Mouse (Mus musculus) forebrain, embryonic 14.5 days (tissue): ENCODE data around the gene Adam12. TPM values are rescaled to one million over a fixed set of nuclear protein-coding genes. Genes with fewer than 3 reads are reported as not detected.

Experiments
- ATAC-seq: fragments of 200-750 bp; cut with Nextera tagmentation; 2 replicates; pipeline ENCODE4 v1.8.0; 2017; ENCODE audit warnings: mild to moderate bottlenecking, moderate library complexity
- DNase-seq: peaks from one replicate; pipeline ENCODE4 v3.0.0-alpha.2; 2015; ENCODE audit warnings: low spot score
- H3K27ac ChIP-seq: fragments of 300-500 bp; sonication (generic); 2 replicates; pipeline ENCODE4 v1.5.1; 2014; ENCODE audit warnings: low read depth, mild to moderate bottlenecking, control low read depth, low read length, moderate library complexity
- H3K27me3 ChIP-seq: fragments of 300-500 bp; sonication (generic); replicated peaks from 2 replicates; pipeline ENCODE4 v1.6.1; 2014; ENCODE audit warnings: low read length, control low read depth, mixed read lengths; ENCODE audit not compliant: control insufficient read depth, insufficient read depth
- H3K36me3 ChIP-seq: fragments of 300-500 bp; sonication (generic); 2 replicates; pipeline ENCODE4 v1.6.1; 2014; ENCODE audit warnings: low read length, control low read depth; ENCODE audit not compliant: control insufficient read depth, insufficient read depth
- H3K4me1 ChIP-seq: fragments of 300-500 bp; sonication (generic); 2 replicates; pipeline ENCODE4 v1.6.1; 2014; ENCODE audit warnings: antibody characterized with exemption, low read length, control low read depth; ENCODE audit not compliant: control insufficient read depth, insufficient read depth
- H3K4me2 ChIP-seq: fragments of 300-500 bp; sonication (generic); 2 replicates; pipeline ENCODE4 v1.6.1; 2014; ENCODE audit warnings: mild to moderate bottlenecking, control low read depth, low read length
- H3K4me3 ChIP-seq: fragments of 300-500 bp; sonication (generic); 2 replicates; pipeline ENCODE4 v1.5.1; 2014; ENCODE audit warnings: low read depth, low read length, control low read depth
- H3K9ac ChIP-seq: fragments of 300-500 bp; sonication (generic); 2 replicates; pipeline ENCODE4 v1.6.1; 2014; ENCODE audit warnings: mild to moderate bottlenecking, low read length, control low read depth, moderate library complexity
- H3K9me3 ChIP-seq: fragments of 300-500 bp; sonication (generic); replicated peaks from 2 replicates; pipeline ENCODE4 v1.6.1; 2016; ENCODE audit warnings: low read length, control low read depth, mixed read lengths; ENCODE audit not compliant: control insufficient read depth
- WGBS: fragments of 180-500 bp; shearing (Covaris S2); extraction: QIAGEN DNeasy Blood & Tissue Kit; methylation state at CpG from one replicate; pipeline ENCODE4 v1.1.7; 2014; 5-methylcytosine and 5-hydroxymethylcytosine counted together
- polyA plus RNA-seq: library from polyadenylated mRNA; unstranded; fragments of >200 nt; fragmentation: Nextera tagmentation; extraction: Ambion mirVana; gene quantifications from 2 replicates; pipeline ENCODE4 v1.2.1, GENCODE M21; 2014

Gene Adam12
- polyA plus RNA-seq, 1 experiment from 2014 or later = 1.9 TPM

GRCm38 (mm10) chr7:133923994-133924393 lies 308.0 kb downstream of the Adam12 start:
- DNase-seq (no peak), ATAC-seq (no peak)
- Histone ChIP-seq H3K27ac (no peak overlapping the region), H3K4me2 (no peak overlapping the region), H3K9ac (no peak overlapping the region), H3K36me3 (no peaks in the 10 kb centered on the region), H3K4me3 (no peak overlapping the region), H3K27me3 (no peaks in the 10 kb centered on the region), H3K4me1 (no peaks in the 10 kb centered on the region), H3K9me3 (no peaks in the 10 kb centered on the region)
- 72% methylated on average over 6 of the region's 6 CpGs for WGBS

- ATAC-seq (no peak), DNase-seq (no peak)
- Histone ChIP-seq H3K9ac (no peak overlapping the region), H3K4me2 (no peak overlapping the region), H3K36me3 (no peaks in the 10 kb centered on the region), H3K27me3 (no peaks in the 10 kb centered on the region), H3K4me3 (no peak overlapping the region), H3K4me1 (no peaks in the 10 kb centered on the region), H3K9me3 (no peaks in the 10 kb centered on the region), H3K27ac (no peak overlapping the region)
- 94% methylated on average over 4 of the region's 4 CpGs for WGBS
These were observed 310.7 kb downstream of the Adam12 start for GRCm38 (mm10) chr7:133921291-133921690.

GRCm38 (mm10) chr7:133920724-133921123 lies 311.2 kb downstream of the Adam12 start:
- ATAC-seq (no peak), DNase-seq (no peak)
- WGBS = 86% methylated on average over 7 of the region's 7 CpGs
- H3K36me3 ChIP-seq = no peaks in the 10 kb centered on the region
- H3K27me3 ChIP-seq = no peaks in the 10 kb centered on the region
- no peak overlapping the region for H3K4me3 ChIP-seq
- H3K27ac ChIP-seq = no peak overlapping the region
- H3K9me3 ChIP-seq = no peaks in the 10 kb centered on the region
- no peak overlapping the region for H3K4me2 ChIP-seq
- H3K9ac ChIP-seq = no peak overlapping the region
- H3K4me1 ChIP-seq = no peaks in the 10 kb centered on the region

GRCm38 (mm10) chr7:133919918-133920317 lies 312.0 kb downstream of the Adam12 start:
- H3K9ac ChIP-seq = no peak overlapping the region
- ATAC-seq = no peak
- no peaks in the 10 kb centered on the region for H3K27me3 ChIP-seq

GRCm38 (mm10) chr7:133919306-133919705 lies 312.6 kb downstream of the Adam12 start:
- DNase-seq (no peak), ATAC-seq (no peak)
- no peak overlapping the region for H3K27ac ChIP-seq
- H3K4me2 ChIP-seq = no peak overlapping the region
- no peaks in the 10 kb centered on the region for H3K9me3 ChIP-seq
- H3K36me3 ChIP-seq = no peaks in the 10 kb centered on the region
- H3K27me3 ChIP-seq = no peaks in the 10 kb centered on the region
- no peaks in the 10 kb centered on the region for H3K4me1 ChIP-seq
- H3K9ac ChIP-seq = no peak overlapping the region
- WGBS = 71% methylated on average over 5 of the region's 5 CpGs
- no peak overlapping the region for H3K4me3 ChIP-seq

More at GRCm38 (mm10) chr7:133919918-133920317, 312.0 kb downstream of the Adam12 start:
- H3K4me1 ChIP-seq = no peaks in the 10 kb centered on the region
- H3K27ac ChIP-seq = no peak overlapping the region
- H3K4me2 ChIP-seq = no peak overlapping the region
- H3K36me3 ChIP-seq = no peaks in the 10 kb centered on the region
- DNase-seq = no peak
- 91% methylated on average over 5 of the region's 5 CpGs for WGBS
- no peaks in the 10 kb centered on the region for H3K9me3 ChIP-seq
- no peak overlapping the region for H3K4me3 ChIP-seq

- H3K27me3 ChIP-seq = no peaks in the 10 kb centered on the region
- no peaks in the 10 kb centered on the region for H3K9me3 ChIP-seq
- H3K36me3 ChIP-seq = no peaks in the 10 kb centered on the region
- ATAC-seq = no peak
- 90% methylated on average over 9 of the region's 9 CpGs for WGBS
- no peaks in the 10 kb centered on the region for H3K4me1 ChIP-seq
- no peak overlapping the region for H3K27ac ChIP-seq
- H3K4me3 ChIP-seq = no peak overlapping the region
- H3K9ac ChIP-seq = no peak overlapping the region
- no peak overlapping the region for H3K4me2 ChIP-seq
- no peak for DNase-seq
These were observed 315.7 kb downstream of the Adam12 start for GRCm38 (mm10) chr7:133916230-133916629.

GRCm38 (mm10) chr7:133911881-133912280 lies 320.1 kb downstream of the Adam12 start:
- Histone ChIP-seq H3K9me3 (no peaks in the 10 kb centered on the region), H3K4me1 (no peaks in the 10 kb centered on the region), H3K27me3 (no peaks in the 10 kb centered on the region), H3K36me3 (no peaks in the 10 kb centered on the region), H3K4me3 (no peak overlapping the region), H3K27ac (no peak overlapping the region), H3K4me2 (no peak overlapping the region), H3K9ac (no peak overlapping the region)
- ATAC-seq = no peak
- WGBS = 89% methylated on average over 3 of the region's 3 CpGs
- DNase-seq = no peak

- no peaks in the 10 kb centered on the region for H3K36me3 ChIP-seq
- H3K4me2 ChIP-seq = no peak overlapping the region
- ATAC-seq (no peak), DNase-seq (no peak)
- H3K4me1 ChIP-seq = no peaks in the 10 kb centered on the region
- H3K4me3 ChIP-seq = no peak overlapping the region
- peaks cover 5% of the 10 kb centered on the region; the same call in 1 of the 2 replicates for H3K9me3 ChIP-seq
- no peak overlapping the region for H3K27ac ChIP-seq
- 89% methylated on average over 7 of the region's 7 CpGs for WGBS
- H3K27me3 ChIP-seq = no peaks in the 10 kb centered on the region
- H3K9ac ChIP-seq = no peak overlapping the region
These were observed 322.0 kb downstream of the Adam12 start for GRCm38 (mm10) chr7:133909833-133910375.

- Histone ChIP-seq H3K9ac (no peak overlapping the region), H3K27me3 (no peaks in the 10 kb centered on the region), H3K27ac (no peak overlapping the region), H3K4me2 (no peak overlapping the region), H3K4me3 (no peak overlapping the region), H3K9me3 (peaks cover 5% of the 10 kb centered on the region; the same call in 1 of the 2 replicates), H3K36me3 (no peaks in the 10 kb centered on the region), H3K4me1 (no peaks in the 10 kb centered on the region)
- WGBS = 90% methylated on average over 4 of the region's 4 CpGs
- ATAC-seq = no peak
- DNase-seq = no peak
These were observed 323.0 kb downstream of the Adam12 start for GRCm38 (mm10) chr7:133908966-133909365.
